29 mouse cellular contexts compared by ENCODE assay signal in genomic region chrX:151061615-151062299, GRCm38 (mm10). TPM values are rescaled to one million over a fixed set of nuclear protein-coding genes. Genes with fewer than 3 reads are reported as not detected.
DNase-seq lines count a peak whose midpoint lies in the region; ATAC-seq and TF ChIP-seq lines count a peak whose summit lies in the region.
"Had no signal": no experiment of that assay in that cellular context is flagged by ENCODE, and none has a peak within 500 bp of the region (broad histone marks: within the 10 kb centered on the region; RNA-seq: fewer than 3 reads in every experiment).

No protein-coding gene starts in this region.

- peak; percentile 97 for ATAC-seq in granulocyte monocyte progenitor cell, adult 5-6 weeks (replicated peaks; ENCODE audit: poor library complexity, severe bottlenecking)
- ATAC-seq in megakaryocyte progenitor cell, adult 5-6 weeks (replicated peaks; ENCODE audit: poor library complexity) = peak; percentile 92
- ATAC-seq in frontal cortex, adult (ENCODE audit: low TSS enrichment) = no peak
- ATAC-seq: activated CD4-positive, CD25-positive, alpha-beta regulatory T cell, adult 4 months; forebrain, embryonic 13.5 days; forebrain, embryonic 16.5 days; hindbrain, embryonic 16.5 days; intestine, embryonic 15.5 days had no signal

- DNase-seq in A20 (ENCODE audit: low read depth, low spot score) = peak; percentile 44
- peak; percentile 54 for DNase-seq in MEL (ENCODE audit: low read depth, low spot score)
- DNase-seq in kidney, adult 8-10 months = no peak
- DNase-seq in embryo, embryonic 10.5 days (ENCODE audit: low spot score) = no peak
- DNase-seq in adrenal gland, postnatal 25 days = no peak
- DNase-seq: adrenal gland, adult 8-10 months; adrenal gland, postnatal 36 days; B cell, adult 2 months; cerebellum, adult 18-20 months; cerebellum, adult 9-11 months; cerebellum, postnatal 25 days; gastrocnemius, adult 2 months; gastrocnemius, postnatal 14 days; heart, adult 2 months; heart, postnatal 14 days; kidney, adult 18-20 months had no signal

- H3K4me1 ChIP-seq in MEL (ENCODE audit: control insufficient read depth in 1 of 2, insufficient read depth in 2 of 2, low read length in 2 of 2) = peaks cover 0 to 8% of the 10 kb centered on the region in 2 experiments; a peak in 3 of 4 replicates
- H3K4me1 ChIP-seq: forebrain, embryonic 10.5 days; forebrain, embryonic 13.5 days; heart, embryonic 10.5 days; heart, embryonic 13.5 days; hindbrain, embryonic 10.5 days; hindbrain, embryonic 13.5 days; intestine, embryonic 15.5 days had no signal

- no peak for TF ChIP-seq POLR2A in MEL (IDR thresholded peaks at IDR 0.05; ENCODE audit: control insufficient read depth in 1 of 2, insufficient read depth in 1 of 2, low read depth in 1 of 2, low read length in 2 of 2, poor library complexity in 1 of 2)

- H3K9me3 ChIP-seq in MEL (replicated peaks; ENCODE audit: insufficient read depth, low read length) = no peaks in the 10 kb centered on the region
- H3K9me3 ChIP-seq: forebrain, embryonic 10.5 days; forebrain, embryonic 13.5 days; heart, embryonic 10.5 days; heart, embryonic 13.5 days; hindbrain, embryonic 10.5 days; hindbrain, embryonic 13.5 days; intestine, embryonic 15.5 days had no signal

- H3K27me3 ChIP-seq in MEL (ENCODE audit: control insufficient read depth in 1 of 2, insufficient read depth in 2 of 2, low read length in 2 of 2) = no peaks in the 10 kb centered on the region
- H3K27me3 ChIP-seq: forebrain, embryonic 13.5 days; hindbrain, embryonic 13.5 days; intestine, embryonic 15.5 days had no signal

- H3K36me3 ChIP-seq in MEL (ENCODE audit: control insufficient read depth in 1 of 2, insufficient read depth in 2 of 2, low read length in 2 of 2) = peaks cover 0 to 5% of the 10 kb centered on the region in 2 experiments; a peak in 2 of 4 replicates
- H3K36me3 ChIP-seq: intestine, embryonic 15.5 days had no signal

- TF ChIP-seq CTCF in MEL (IDR thresholded peaks at IDR 0.05 in 2 of 3, conservative IDR thresholded peaks at IDR 0.05 in 1 of 3; ENCODE audit: control insufficient read depth in 1 of 3, insufficient read depth in 1 of 3, low read depth in 2 of 3, low read length in 3 of 3, poor library complexity in 1 of 3, severe bottlenecking in 1 of 3) = no peak

- no peak overlapping the region for H3K27ac ChIP-seq in MEL (ENCODE audit: control insufficient read depth, low read depth, low read length)
- H3K27ac ChIP-seq: forebrain, embryonic 10.5 days; forebrain, embryonic 13.5 days; gastrocnemius, adult 2 months; heart, adult 2 months; heart, embryonic 10.5 days; heart, embryonic 13.5 days; hindbrain, embryonic 10.5 days; hindbrain, embryonic 13.5 days; intestine, embryonic 15.5 days had no signal

- no peak overlapping the region for H3K4me3 ChIP-seq in MEL (ENCODE audit: control insufficient read depth in 1 of 2, insufficient read depth in 1 of 2, low read depth in 2 of 2, low read length in 2 of 2)
- H3K4me3 ChIP-seq: forebrain, embryonic 10.5 days; forebrain, embryonic 13.5 days; gastrocnemius, adult 2 months; heart, adult 2 months; heart, embryonic 10.5 days; heart, embryonic 13.5 days; hindbrain, embryonic 10.5 days; hindbrain, embryonic 13.5 days; intestine, embryonic 15.5 days had no signal

- no peaks in the 10 kb centered on the region for H3K79me2 ChIP-seq in MEL (ENCODE audit: control insufficient read depth, insufficient read depth, low read length, poor library complexity)

- peak in 1 of 2 experiments; percentile 44; a peak in 1 of 4 replicates for TF ChIP-seq EP300 in MEL (IDR thresholded peaks at IDR 0.05; ENCODE audit: low read depth in 1 of 2, low read length in 2 of 2)

- H3K9ac ChIP-seq in MEL (ENCODE audit: control insufficient read depth, low read depth, low read length, poor library complexity, severe bottlenecking) = no peak overlapping the region
- H3K9ac ChIP-seq: forebrain, embryonic 13.5 days; heart, embryonic 13.5 days; hindbrain, embryonic 13.5 days; intestine, embryonic 15.5 days had no signal

- TF ChIP-seq RAD21 in MEL (IDR thresholded peaks at IDR 0.05; ENCODE audit: low read depth, low read length) = no peak

TF ChIP-seq in MEL, 35 proteins besides CTCF, POLR2A, EP300 and RAD21:
- TF ChIP-seq SMC3 (IDR thresholded peaks at IDR 0.05; ENCODE audit: low read depth, low read length) (no peak), MAFK (IDR thresholded peaks at IDR 0.05; ENCODE audit: borderline replicate concordance, low read depth, low read length) (no peak), RCOR1 (IDR thresholded peaks at IDR 0.05; ENCODE audit: low read depth, low read length) (peak; percentile 28; the same call in 1 of the 2 replicates), MAZ (IDR thresholded peaks at IDR 0.05; ENCODE audit: low read depth, low read length) (no peak), POLR2AphosphoS5 (IDR thresholded peaks at IDR 0.05; ENCODE audit: borderline replicate concordance, low read depth, low read length) (no peak), ELF1 (IDR thresholded peaks at IDR 0.05; ENCODE audit: low read depth, low read length) (peak; percentile 35; the same call in 1 of the 2 replicates), UBTF (IDR thresholded peaks at IDR 0.05; ENCODE audit: borderline replicate concordance, insufficient read depth, low read depth, low read length) (no peak)

RNA-seq across cellular contexts. Expression of gene Fgd1, which starts 15.8 kb away (rescaled TPM):
- 0.16 and 0.31 TPM in 2 replicates for total RNA-seq in MEL (2012; rRNA removed)
- polyA plus RNA-seq in MEL (2012; ENCODE audit: insufficient read depth in 1 of 2, insufficient read length in 2 of 2, low read depth in 1 of 2, low replicate concordance in 2 of 2, missing spikeins in 1 of 2) = under 1 TPM in 1 of 2 experiments, not detected in 1; 0.06 TPM
- total RNA-seq in granulocyte monocyte progenitor cell, adult 5-6 weeks (2014; fragmentation: Nextera tagmentation) = 2.2 and 3.6 TPM in 2 replicates
- 0.67 and 3.0 TPM in 2 replicates for total RNA-seq in granulocyte monocyte progenitor cell, adult 5-6 weeks (2017)
- total RNA-seq in megakaryocyte progenitor cell, adult 5-6 weeks (2015) = 1.1 and 3.1 TPM in 2 replicates
- total RNA-seq in megakaryocyte progenitor cell, adult 5-6 weeks (2017) = 1.5 and 2.1 TPM in 2 replicates
- total RNA-seq in adrenal gland, postnatal 25 days (2021) = 24.6 and 35.0 TPM in 2 replicates

RNA-seq across cellular contexts. Expression of gene Tsr2, which starts 34.6 kb away (rescaled TPM):
- total RNA-seq in MEL (2012; rRNA removed) = 56.2 and 61.9 TPM in 2 replicates
- 100 to 1,000 TPM; 106 to 143 TPM for polyA plus RNA-seq in MEL (2012; ENCODE audit: insufficient read depth in 1 of 2, insufficient read length in 2 of 2, low read depth in 1 of 2, low replicate concordance in 2 of 2, missing spikeins in 1 of 2)
- total RNA-seq in granulocyte monocyte progenitor cell, adult 5-6 weeks (2014; fragmentation: Nextera tagmentation) = 27.9 and 51.3 TPM in 2 replicates
- total RNA-seq in granulocyte monocyte progenitor cell, adult 5-6 weeks (2017) = 40.8 and 50.2 TPM in 2 replicates
- 31.1 and 39.8 TPM in 2 replicates for total RNA-seq in megakaryocyte progenitor cell, adult 5-6 weeks (2015)
- 39.7 and 40.4 TPM in 2 replicates for total RNA-seq in megakaryocyte progenitor cell, adult 5-6 weeks (2017)
- total RNA-seq in adrenal gland, postnatal 25 days (2021) = 29.3 and 33.9 TPM in 2 replicates

RNA-seq across cellular contexts. Expression of gene Gnl3l, which starts 44.6 kb away (rescaled TPM):
- total RNA-seq in MEL (2012; rRNA removed) = 61.0 and 61.9 TPM in 2 replicates
- 10 to 100 TPM; 44.3 to 49.6 TPM for polyA plus RNA-seq in MEL (2012; ENCODE audit: insufficient read depth in 1 of 2, insufficient read length in 2 of 2, low read depth in 1 of 2, low replicate concordance in 2 of 2, missing spikeins in 1 of 2)
- total RNA-seq in granulocyte monocyte progenitor cell, adult 5-6 weeks (2014; fragmentation: Nextera tagmentation) = 37.0 and 55.5 TPM in 2 replicates
- total RNA-seq in granulocyte monocyte progenitor cell, adult 5-6 weeks (2017) = 46.9 and 47.9 TPM in 2 replicates
- 29.2 and 36.1 TPM in 2 replicates for total RNA-seq in megakaryocyte progenitor cell, adult 5-6 weeks (2015)
- 42.4 and 51.0 TPM in 2 replicates for total RNA-seq in megakaryocyte progenitor cell, adult 5-6 weeks (2017)
- 54.3 and 68.6 TPM in 2 replicates for total RNA-seq in adrenal gland, postnatal 25 days (2021)

Comparison
In these comparisons a context has a peak if more than half of its experiments do, and no peak if none do; other contexts are left out.
1. DNase-seq: peak in A20 (single experiment) and MEL (single experiment); none in kidney, adult 8-10 months (0 of 2), embryo, embryonic 10.5 days (single experiment) and adrenal gland, postnatal 25 days (single experiment).